Mouse (Mus musculus) midbrain, embryonic 13.5 days (tissue): ENCODE data around the gene Slc30a5. TPM values are rescaled to one million over a fixed set of nuclear protein-coding genes. Genes with fewer than 3 reads are reported as not detected.

Experiments
- polyA plus RNA-seq: library from polyadenylated mRNA; unstranded; fragments of >200 nt; fragmentation: Nextera tagmentation; extraction: Ambion mirVana; gene quantifications from 2 replicates; pipeline ENCODE4 v1.2.1, GENCODE M21; 2015

Gene Slc30a5
- polyA plus RNA-seq, 1 experiment from 2014 or later, result 32.5 TPM

Other genes starting within 250 kb of the Slc30a5 start
- 1.5 and 2.3 TPM in 2 replicates for gene Marveld2, start 216.5 kb downstream of the Slc30a5 start, polyA plus RNA-seq
- gene Ak6, start 182.4 kb downstream of the Slc30a5 start, polyA plus RNA-seq, result 339 and 353 TPM in 2 replicates
- gene Rad17, start 182.4 kb downstream of the Slc30a5 start, polyA plus RNA-seq, result 20.9 and 21.2 TPM in 2 replicates
- 21.6 and 24.0 TPM in 2 replicates for gene Taf9, start 181.8 kb downstream of the Slc30a5 start, polyA plus RNA-seq
- gene Ccdc125, start 163.7 kb downstream of the Slc30a5 start, polyA plus RNA-seq, result 1.5 and 2.1 TPM in 2 replicates
- 54.1 and 58.0 TPM in 2 replicates for gene Cdk7, start 102.5 kb downstream of the Slc30a5 start, polyA plus RNA-seq
- gene Mrps36, start 88.8 kb downstream of the Slc30a5 start, polyA plus RNA-seq, result 122 and 137 TPM in 2 replicates
- 14.5 and 16.2 TPM in 2 replicates for gene Cenph, start 57.5 kb downstream of the Slc30a5 start, polyA plus RNA-seq
- 119 and 130 TPM in 2 replicates for gene Ccnb1, start 46.9 kb downstream of the Slc30a5 start, polyA plus RNA-seq